In the genomic region with DNA sequence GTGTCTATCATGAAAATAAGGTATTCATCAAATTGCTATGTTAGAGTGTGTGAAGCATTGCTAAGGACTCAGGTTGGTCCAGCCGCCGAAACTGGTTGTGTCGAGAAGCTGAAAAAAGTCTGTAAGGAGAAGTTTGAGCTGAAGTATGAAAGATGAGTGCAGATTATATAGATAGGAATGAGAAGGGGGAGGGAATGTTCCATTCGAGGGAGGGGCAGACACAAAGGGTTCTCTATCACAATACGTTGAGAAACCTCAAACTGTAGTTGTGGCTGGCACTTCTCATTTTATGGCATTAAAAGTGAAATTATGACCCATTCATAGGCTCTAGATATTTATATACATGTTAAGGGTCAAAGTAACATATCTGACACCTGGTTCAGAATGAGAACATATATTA, we compare ENCODE assay signal across 23 mouse cellular contexts.
DNase-seq lines count a peak whose midpoint lies in the region; ATAC-seq and TF ChIP-seq lines count a peak whose summit lies in the region.
"Had no signal": no experiment of that assay in that cellular context is flagged by ENCODE, and none has a peak within 500 bp of the region (broad histone marks: within the 10 kb centered on the region; RNA-seq: fewer than 3 reads in every experiment).

No protein-coding gene starts in this region.

- no peak overlapping the region for H3K4me3 ChIP-seq in forebrain, embryonic 15.5 days
- H3K4me3 ChIP-seq in lung, adult 2 months (replicated peaks; ENCODE audit: extremely low read depth, low read depth, low read length) = no peak overlapping the region

- H3K36me3 ChIP-seq in forebrain, embryonic 15.5 days = no peaks in the 10 kb centered on the region
- H3K36me3 ChIP-seq: G1E had no signal

- no peak overlapping the region for H3K4me2 ChIP-seq in forebrain, embryonic 15.5 days (replicated peaks)

- no peaks in the 10 kb centered on the region for H3K4me1 ChIP-seq in forebrain, embryonic 15.5 days
- no peaks in the 10 kb centered on the region for H3K4me1 ChIP-seq in lung, adult 2 months (ENCODE audit: control insufficient read depth, insufficient read depth, low read length)

- no peak for TF ChIP-seq POLR2A in lung, adult 2 months (IDR thresholded peaks at IDR 0.05; ENCODE audit: borderline replicate concordance, extremely low read depth, low read depth, low read length)

- H3K9ac ChIP-seq in forebrain, embryonic 15.5 days (replicated peaks) = no peak overlapping the region

- no peaks in the 10 kb centered on the region for H3K9me3 ChIP-seq in forebrain, embryonic 15.5 days
- H3K9me3 ChIP-seq: G1E had no signal

- 94% methylated on average over 5 of the region's 5 CpGs for WGBS in forebrain, embryonic 15.5 days
- WGBS in lung, adult 2 months = 85% methylated on average over 5 of the region's 5 CpGs

- H3K27ac ChIP-seq in forebrain, embryonic 15.5 days (replicated peaks) = no peak overlapping the region

- no peaks in the 10 kb centered on the region for H3K27me3 ChIP-seq in forebrain, embryonic 15.5 days
- H3K27me3 ChIP-seq: CH12.LX had no signal

- no peak for TF ChIP-seq CTCF in lung, adult 2 months (IDR thresholded peaks at IDR 0.05; ENCODE audit: insufficient read depth, low read length)

- peak; percentile 36; the same call in 1 of the 2 replicates for ATAC-seq in common myeloid progenitor, adult 5-6 weeks (replicated peaks; ENCODE audit: low read depth, poor library complexity, severe bottlenecking)
- peak; percentile 74 for ATAC-seq in granulocyte monocyte progenitor cell, adult 5-6 weeks (replicated peaks; ENCODE audit: poor library complexity, severe bottlenecking)
- peak; percentile 60 for ATAC-seq in megakaryocyte progenitor cell, adult 5-6 weeks (replicated peaks; ENCODE audit: poor library complexity)
- no peak for ATAC-seq in forebrain, embryonic 15.5 days (replicated peaks)
- ATAC-seq: activated CD4-positive, CD25-positive, alpha-beta regulatory T cell, adult 4 months; CD4-positive, CD25-positive, alpha-beta regulatory T cell, adult 4 months; Patski had no signal

- DNase-seq in 416B (ENCODE audit: low read depth) = peak; percentile 10
- DNase-seq in lung, adult 18-20 months = no peak
- DNase-seq in lung, adult 2 months = no peak
- no peak for DNase-seq in layer of hippocampus, adult 9-11 months
- DNase-seq: adrenal gland, adult 2 months; adrenal gland, adult 8-10 months; adrenal gland, postnatal 10 days; adrenal gland, postnatal 14 days; adrenal gland, postnatal 25 days; adrenal gland, postnatal 36 days; B cell, adult 2 months; cerebellum, adult 11 months; cerebellum, adult 11-12 months; cerebellum, adult 18-20 months had no signal
